Mouse (Mus musculus): ENCODE measurements at regions not wholly inside any gene's neighbourhood (a gene's known extent, or its start where the extent isn't known, plus 50 kb on each side); places are given as distances from the start of the nearest gene placed in this dataset.
A peak's percentile ranks its signal among the peaks of the same experiment; 100 is the strongest.

DNA sequence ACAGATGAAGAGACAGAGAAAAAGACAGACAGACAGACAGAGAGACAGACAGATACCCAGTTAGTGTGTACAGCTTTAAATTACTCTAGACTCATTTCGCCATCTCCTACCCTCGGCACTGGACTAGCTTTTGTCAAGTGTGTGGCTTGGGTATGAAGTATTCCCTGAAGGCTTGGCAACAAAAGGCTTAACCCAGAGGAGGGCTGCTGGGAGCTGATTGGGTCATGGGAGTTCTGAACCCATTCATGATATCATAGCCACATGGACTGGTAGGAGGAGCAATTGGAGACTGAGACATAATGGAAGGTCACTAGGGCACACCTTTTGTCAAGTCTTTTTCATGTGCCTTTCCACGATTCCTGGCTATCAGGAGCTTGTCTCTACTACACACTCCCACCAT is 223.7 kb upstream of the Vstm2b start:
- no peak for DNase-seq

DNA sequence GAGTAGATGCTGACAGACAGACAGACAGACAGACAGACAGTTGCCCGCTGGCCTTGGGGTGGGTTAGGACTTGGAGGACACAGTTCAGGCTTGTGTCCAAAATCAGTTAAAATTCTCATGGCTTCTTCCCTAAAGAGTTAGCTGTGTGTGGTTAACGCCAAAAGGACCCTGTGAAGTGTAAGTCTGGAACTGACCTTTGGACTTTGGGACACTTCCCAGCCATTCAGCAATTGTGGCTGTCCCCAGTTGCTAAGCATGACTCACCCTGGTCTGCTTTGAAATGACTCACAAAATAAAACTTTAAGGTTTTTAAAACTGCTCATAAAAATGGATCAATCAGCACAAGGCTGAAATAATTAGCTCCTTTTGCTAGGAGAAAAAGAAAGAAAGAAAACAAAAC is 220.5 kb upstream of the Vstm2b start:
- no peak for DNase-seq

DNA sequence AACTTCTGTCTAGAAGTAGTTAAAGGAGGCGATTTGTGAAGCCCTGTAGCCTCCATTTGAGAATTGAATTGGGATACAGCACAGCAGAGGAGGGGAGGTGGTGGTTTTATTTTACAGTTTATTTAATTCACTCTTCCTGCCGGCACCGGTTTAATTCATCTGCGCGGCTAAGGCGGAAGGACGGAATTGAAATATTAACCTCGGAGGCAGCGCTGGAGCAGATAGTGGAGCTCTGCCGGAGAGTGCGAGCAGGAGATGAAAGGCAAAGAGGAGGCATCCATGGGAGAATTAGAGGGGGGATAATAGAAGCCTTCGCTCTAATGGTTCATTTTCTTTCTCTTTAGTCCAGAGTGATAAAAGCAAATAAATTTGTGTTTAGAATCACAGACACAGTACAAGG is 217.6 kb upstream of the Vstm2b start:
- no peak for DNase-seq

DNA sequence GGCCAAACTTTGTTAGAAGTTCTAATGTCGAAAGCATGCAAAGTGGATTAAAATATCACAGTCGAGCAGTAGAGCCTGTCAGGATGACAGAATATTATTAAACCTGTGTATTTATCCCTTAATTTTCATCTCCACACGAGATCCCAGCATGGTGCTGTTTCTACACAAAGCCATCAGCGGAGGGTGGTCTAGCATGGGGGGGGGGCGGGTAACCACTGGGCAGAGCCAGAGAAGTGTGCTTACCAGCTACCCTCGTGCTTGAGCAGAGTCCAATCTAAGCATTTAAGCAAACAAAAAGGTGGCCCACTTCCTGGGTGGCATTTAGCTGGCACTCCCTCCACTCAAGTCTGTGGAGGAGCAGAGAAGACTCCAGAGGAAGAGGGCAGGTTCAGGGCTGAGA is 217.1 kb upstream of the Vstm2b start:
- DNase-seq = no peak

DNA sequence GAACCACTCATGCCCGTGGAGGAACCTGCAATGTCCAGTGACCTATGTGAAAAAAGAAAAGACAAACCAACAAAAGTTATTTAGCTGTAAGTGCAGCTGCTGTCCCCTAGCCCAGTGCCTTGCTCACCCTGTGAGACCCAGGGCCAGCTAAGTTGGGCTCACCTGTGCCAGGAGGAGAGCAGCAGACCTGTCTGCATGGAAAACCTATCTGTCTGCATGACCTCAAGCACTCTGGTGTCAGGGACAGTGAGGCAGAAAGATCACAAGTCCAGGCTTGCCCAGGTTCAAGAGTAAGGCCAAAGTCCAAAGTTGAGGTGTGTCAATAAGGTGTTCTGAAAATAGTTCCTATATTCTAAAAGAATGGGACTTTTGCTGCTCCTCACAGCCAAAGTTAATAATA is 215.0 kb upstream of the Vstm2b start:
- DNase-seq = no peak

DNA sequence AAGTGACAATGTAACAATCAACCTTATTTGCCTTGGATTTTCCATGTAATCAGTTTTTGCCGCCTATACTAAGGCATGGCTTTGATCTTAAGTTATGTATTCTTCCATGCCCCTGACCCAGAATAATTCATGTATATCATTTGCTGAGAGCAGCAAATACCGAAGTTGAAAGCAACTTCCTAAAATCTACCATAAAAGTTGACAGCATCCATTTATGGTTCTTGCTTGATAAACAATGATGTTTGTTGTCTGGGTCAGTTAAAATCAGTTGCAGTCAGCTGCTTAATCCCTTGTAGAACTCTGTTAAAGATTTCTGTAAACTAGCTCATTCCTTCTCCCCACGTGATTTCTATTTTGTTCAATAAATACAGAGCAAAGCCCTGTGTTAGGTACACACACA is 214.5 kb upstream of the Vstm2b start:
- DNase-seq = no peak

DNA sequence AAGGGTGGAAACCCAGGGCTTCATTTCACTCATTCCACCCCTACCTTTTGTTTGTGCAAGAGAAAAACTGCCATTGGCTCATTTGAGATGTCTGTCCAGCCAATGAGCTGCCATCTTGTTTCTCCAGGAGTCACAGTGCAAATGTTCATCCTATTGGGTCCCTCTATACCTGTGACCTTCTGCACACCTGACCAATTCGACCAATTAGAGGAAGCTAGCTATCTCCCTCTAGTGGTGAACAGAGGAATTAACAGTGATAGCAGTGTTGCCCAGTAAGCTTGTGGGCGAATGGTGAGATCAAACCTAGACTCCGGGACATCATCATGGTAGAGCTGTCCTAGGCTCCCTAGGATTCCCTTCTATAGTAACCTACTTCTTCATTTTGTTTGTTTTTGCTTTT is 211.1 kb upstream of the Vstm2b start:
- no peak for DNase-seq

DNA sequence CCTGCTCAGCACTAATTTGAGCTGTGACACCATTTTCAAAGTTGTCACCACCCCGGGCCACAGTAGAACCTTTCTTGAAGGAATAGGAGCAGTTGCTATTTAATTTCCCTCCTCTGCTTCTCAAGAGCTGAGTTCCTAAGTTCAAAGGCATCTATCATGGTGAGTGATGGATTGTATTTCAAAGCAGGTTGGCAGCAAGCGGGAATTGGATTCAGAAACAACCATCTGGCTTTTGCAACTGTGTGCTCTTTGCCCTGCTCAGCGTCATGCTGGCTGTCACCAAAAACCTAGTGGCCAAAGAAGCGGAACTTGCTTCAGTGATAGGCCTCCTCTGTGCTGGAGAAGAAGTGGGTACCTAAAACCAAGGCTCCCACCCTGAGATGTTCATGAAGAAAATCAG is 209.6 kb upstream of the Vstm2b start:
- DNase-seq = no peak

DNA sequence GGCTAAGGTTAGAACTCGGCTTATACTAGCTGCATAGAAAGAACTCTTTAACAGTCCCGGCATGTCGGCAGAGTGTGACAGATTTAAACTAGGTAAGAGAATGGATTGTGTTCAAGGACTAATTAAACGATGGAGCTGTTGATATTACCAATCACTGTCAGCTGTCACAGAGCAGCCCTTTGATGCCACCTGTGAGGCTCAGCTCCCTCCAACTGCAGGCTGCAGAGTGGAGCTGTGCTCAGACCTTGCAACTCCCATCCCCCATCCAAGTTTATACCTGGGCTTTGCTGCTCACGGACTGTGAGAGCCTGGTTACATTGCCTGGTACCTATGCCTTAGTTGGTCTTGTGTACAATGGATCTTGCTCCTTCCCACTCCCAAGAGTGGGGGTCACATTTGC is 204.4 kb upstream of the Vstm2b start:
- DNase-seq = no peak

DNA sequence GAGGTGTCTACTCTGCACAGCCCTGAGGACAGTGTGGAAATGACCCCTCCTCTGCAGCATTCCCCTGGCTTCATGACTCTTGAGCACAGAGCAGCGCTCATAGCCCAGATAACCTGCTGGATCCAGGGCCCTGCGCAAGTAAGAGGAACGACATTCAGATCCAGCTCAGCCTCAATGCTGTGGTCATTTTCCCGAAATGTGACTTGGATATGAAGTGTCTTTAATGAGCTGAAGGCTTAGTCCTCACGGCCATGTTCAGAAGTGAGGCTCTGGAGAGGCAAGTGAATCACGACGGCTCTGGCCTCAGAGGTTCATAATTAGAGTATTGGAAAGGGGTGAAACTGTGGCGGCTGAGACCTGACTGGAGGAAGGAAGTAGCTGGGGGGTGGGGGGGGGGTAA is 200.6 kb upstream of the Vstm2b start:
- no peak for DNase-seq

DNA sequence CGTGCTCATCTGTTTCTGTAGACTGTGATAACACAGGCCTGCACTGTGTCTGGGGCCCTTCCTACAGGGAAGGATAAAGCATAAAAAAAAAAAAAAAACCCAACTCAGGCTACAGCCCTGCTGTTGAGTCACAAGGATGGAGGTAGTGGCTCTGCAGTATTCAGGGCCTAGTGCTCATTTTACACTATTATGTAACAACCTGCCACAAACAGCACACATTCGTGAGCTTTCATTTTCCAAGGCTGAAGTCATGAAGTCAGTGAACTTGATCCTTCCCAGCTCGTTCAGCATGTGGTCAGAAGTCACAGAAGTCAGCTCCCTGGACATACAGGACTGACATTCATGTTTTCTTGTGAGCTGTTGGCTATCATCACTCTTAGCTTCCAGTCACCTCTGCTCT is 199.8 kb upstream of the Vstm2b start:
- no peak for DNase-seq

DNA sequence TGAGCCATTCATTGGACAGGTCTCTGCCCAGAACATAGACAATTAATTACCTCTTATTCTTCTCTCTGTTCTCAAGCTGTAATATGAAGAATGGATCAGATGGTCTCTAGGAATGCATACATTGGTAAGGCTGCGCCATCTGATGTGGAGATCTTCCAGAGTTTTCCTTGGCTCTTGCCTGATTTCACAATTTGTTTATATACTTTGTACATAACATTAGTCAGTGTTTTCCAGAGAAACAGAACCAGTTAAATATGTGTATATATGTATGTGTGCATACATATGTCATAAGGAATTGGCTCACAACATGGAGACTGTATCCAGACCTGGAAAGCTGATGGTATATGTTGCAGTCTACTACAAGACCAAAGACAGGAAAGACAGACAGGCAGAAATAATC is 198.5 kb upstream of the Vstm2b start:
- no peak for DNase-seq

DNA sequence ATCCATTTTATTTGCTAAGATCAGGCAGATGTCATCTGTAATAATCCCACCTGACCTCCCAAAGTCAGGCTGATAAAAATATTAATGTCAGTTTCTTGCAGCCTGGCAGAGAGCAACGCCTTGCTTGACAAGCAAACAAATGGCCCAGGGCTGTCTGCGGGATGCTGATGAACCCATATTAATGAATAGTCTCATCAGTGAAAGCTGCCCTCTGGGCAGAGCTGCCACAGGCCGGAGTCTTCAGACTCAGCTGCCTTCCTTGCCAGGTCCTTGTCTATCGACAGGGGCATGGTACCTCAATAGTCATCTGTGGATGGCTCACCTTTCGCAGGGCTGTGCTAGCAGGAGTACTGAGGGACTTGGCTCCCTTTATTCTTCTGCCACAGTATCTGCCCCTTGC is 197.5 kb upstream of the Vstm2b start:
- DNase-seq = no peak

DNA sequence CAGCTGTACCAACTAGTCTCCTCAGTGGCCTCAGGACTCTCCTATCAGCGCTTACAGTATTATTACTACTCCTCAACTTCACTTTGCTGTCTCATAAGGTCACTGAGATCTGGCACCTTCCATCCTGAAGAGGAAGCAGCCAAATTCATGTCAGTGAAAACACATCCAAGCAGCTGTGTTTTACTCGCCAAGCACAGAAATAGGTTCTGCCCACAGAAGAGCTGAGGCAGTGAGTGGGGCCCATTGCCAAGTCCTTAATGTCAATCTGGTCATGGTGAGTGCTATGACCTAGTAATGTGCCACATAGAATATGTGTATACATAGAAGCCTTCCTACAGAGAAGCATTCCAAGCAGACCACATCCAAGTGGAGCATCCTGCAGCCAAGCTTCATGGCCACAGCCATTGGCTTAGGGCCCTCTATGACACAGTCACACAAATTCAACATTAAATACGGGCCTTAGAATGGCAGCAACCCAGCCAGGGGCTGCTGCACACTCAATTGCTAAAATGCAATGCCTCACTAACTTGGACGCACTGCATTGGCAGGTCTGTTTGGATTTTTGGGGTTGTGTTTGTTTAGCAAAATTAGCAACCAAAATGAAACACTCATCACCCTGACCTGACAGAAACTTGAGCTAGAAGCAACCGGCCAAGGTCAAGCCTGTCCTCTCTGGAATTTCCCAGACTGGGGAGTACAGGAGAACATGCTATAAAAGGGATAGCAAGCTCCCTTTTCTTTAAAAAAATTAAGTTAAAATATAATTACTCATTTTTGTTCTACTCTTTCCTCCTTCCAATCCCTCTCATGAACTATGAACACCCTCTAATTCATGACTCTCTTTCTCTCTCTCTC is 195.7 kb upstream of the Vstm2b start:
- DNase-seq = no peak

DNA sequence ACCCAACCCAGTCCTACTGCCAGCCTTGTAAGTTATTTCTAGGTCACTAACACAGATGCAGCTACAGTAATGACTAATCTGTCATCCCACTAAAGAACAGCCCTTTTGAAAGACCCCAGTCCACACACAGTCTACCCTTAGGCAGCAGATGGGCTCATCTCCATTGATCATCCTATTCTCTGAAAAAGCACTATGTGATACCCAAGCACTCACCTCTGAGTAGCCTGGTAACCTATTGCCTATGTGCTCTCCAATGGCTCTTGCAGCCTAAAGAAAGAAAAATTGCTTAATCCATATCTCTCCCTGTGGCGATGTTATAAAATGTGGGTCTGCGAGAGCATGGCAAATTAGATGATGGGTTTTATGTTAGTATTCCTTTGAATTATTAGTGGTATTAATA is 189.9 kb upstream of the Vstm2b start:
- DNase-seq = no peak

DNA sequence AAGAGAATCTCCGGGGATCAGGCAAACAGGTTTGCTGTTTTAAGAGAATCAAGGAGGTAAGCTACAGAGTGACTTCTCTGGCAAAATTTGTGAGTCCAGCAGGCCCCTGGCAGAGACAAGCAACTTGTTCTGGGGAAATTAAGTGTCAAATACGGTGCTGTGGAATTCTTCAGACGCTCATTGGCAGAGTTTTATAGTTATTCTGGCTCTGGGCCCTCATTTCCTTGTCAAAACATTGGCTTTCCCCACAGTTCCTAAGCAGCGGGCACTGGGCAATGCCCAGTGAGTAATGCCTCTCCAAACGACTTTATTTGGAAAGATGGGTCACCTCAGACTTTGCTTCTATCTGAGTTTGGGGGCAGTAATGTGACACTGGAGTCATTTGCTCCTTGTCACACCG is 180.1 kb upstream of the Vstm2b start:
- no peak for DNase-seq

DNA sequence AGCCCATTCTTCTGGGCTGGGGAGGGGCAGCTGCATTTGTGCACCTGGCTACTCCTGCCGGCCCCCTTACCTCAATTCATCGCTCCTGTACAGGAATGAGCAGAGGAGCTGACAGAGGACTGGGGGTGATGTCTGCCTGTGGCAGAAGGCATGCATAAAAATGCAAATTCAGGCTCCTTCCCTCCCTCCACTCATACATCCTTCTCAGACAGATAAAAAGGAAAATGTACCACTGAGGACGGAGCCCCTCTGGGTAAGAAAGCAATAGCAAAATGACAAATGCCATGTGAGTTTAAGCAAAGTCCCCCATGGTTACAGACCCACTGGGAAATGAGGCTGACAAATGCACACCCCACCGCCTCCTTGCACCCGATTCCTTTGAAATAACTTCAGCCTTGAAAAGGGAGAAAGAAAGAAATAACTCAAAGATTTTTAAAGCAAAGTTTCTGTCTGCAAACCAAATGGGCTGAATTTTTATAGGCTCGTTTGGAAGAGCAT is 161.1 kb upstream of the Vstm2b start:
- DNase-seq = no peak

DNA sequence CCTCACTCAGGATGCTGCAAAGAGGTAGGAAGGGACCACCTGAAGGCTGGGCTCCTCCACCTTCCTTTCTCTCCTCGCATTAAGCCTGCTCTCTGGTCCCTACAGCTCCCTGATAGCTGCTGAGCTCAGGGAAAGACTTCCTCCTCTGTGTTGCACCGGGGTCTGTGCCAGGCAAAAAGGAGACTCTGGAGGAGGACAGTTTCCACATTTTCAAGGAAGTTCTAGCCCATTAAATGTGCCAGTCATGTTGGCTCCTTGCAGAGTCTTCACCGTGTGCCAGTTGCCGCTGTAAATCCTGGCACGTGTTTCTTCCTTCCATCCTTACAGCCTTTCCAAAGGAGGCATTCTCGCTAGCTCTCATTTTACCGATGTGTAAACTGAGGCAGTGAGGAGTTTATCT is 160.6 kb upstream of the Vstm2b start:
- DNase-seq = peak; percentile 12

DNA sequence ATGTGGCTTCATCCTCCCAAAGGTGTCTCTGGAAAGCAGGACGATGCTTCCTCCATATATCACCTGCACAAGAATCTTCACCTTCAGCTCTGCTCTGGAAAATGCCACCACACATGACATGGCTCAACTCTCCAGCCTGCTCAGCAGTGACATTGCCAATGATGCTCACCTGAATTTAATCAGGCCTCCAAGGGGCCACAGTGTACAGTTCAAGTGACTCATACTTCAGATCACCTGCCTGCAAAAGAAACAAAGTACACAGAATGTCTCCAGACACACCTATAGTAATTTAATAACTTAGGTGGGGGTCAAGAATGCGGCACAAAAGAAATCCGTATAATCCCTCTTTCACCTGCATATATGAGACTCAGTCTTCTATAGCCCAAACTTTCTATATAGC is 160.0 kb upstream of the Vstm2b start:
- no peak for DNase-seq

DNA sequence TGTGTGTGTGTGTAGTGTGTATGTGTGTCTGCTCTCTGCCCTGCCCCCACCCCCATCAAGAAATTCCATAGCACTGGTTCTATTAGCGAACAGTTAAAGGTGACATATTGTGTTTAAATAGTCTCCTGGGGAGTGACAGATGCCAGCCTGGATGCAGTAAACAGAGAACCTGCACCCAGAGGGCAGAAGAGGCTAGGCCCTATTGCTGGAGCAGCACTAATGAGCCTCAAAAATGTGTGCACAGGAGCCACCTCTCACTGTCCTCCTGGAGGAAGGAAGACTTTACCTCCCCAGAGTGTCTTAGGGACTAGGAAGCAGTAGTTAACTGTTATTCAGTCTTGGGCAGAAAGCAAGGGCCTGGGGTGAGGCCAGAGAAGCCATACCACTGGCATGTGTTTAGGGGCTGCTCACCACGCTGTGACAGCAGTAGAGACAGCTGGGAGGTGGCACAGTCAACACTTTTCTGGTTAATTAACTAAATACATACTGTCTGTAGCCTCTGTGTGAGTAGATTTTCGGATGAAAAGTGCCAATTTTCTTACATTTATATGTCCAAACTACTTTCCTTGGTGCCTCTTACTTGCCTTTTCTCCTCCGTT is 155.5 kb upstream of the Vstm2b start:
- DNase-seq = no peak

DNA sequence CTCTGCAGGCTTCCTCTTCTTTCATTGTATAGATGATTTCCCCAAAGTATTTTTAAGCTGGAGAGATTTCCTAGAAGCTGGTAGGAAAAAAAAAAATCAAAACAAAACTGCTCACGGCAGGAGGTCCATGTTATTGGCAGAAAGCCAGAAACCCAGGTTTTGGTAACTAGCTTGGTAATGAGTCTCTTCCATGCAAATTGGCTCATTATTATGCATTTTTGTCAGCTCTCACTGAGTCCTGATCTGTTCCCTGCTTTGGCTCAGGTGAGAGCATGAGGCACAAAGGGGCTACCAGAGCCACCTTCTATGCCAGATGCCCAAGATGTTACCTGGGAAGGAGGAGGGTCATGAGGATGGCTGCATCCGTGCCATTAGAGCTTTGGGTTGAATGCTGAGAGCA is 146.3 kb upstream of the Vstm2b start:
- DNase-seq = no peak

DNA sequence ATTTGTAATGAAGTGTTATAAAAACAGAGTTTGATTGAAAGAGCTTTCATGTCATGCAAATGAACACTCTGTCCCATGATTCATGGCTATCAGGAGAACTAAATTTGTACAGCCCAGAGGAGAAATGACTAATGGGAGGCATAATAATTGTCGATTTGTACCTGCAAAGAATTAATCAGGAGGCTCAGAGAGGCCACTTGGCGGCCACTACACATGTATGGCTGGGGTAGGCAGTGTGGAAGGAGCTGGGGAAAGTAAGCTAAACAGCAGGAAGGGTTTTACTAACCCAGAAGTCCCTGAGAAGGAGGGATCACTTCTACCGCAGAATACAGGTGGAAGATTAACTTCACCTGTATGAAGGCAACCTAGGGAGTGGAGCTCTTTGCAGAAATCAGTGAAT is 145.9 kb upstream of the Vstm2b start:
- DNase-seq = no peak

DNA sequence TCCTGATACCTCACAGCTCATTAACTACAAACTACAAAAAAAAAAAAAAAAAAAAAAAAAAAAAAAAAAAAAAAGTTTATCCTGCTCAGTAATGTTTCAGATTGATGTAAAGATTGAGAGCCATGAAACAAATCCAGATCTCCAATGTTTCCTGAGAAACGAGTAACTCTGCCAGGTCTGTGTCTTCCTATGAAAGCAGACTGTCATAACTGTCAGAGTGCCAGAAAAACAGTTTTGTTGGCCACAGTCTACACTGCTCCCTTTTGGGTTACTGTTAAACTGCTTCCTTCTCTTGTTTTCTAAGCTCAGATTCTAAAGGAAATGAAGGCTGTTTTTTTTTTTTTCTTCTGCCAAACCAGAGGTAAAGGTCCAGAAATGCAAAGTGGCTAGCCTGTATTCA is 144.6 kb upstream of the Vstm2b start:
- no peak for DNase-seq

DNA sequence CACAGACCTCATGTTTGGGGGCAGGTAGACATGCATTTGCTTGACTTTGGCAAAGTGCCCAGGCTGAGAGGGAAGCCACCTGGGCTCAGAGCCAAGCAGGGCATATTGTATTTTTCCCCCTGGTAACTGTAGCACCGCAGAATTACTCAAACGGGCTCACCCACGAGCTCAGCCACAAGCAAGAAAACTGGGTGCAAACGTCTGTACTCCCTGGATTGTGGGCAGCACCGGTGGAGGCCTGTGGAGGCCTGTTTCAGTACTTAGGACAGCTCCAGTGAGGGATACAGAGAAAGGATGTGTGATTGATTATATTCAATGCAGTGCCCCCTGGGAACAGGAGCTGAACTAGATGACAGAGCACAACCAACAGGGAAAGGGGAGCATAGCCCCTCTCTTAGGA is 135.6 kb upstream of the Vstm2b start:
- DNase-seq = peak; percentile 20

DNA sequence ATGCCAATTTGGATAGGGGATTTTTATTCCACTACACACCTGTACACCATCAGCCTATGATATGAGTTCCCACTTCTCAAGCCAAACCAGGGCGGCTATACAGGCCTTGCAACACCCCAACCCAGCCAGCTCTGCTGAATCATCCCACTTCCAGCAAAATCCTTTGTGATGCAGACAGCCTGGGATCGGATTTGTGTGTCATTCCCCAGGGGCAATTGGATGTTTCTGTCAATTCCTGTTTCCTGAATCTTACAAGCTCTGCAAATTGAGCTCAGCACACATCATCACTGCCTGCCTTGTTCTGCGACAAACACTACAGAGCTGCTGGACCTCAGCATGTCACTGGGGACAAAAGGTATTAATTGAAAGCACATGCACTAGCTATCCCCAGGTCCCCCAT is 132.0 kb upstream of the Vstm2b start:
- no peak for DNase-seq
